Comparison of ENCODE assay signal across 8 mouse cellular contexts in genomic region chr6:142507785-142508162, GRCm38 (mm10). TPM values are rescaled to one million over a fixed set of nuclear protein-coding genes. Genes with fewer than 3 reads are reported as not detected.
DNase-seq lines count a peak whose midpoint lies in the region; ATAC-seq and TF ChIP-seq lines count a peak whose summit lies in the region.

Gene Ldhb (minus strand): TSS chr6:142507957.

- peak within 1 kb of the TSS; percentile 87 for H3K4me3 ChIP-seq in ES-Bruce4 (ENCODE audit: low read depth, low read length)
- H3K4me3 ChIP-seq in forebrain, embryonic 15.5 days = peak within 1 kb of the TSS; percentile 72
- peak within 1 kb of the TSS; percentile 47 for H3K4me3 ChIP-seq in liver, embryonic 13.5 days (replicated peaks)

- peak; percentile 94 for TF ChIP-seq POLR2A in ES-Bruce4 (IDR thresholded peaks at IDR 0.05; ENCODE audit: insufficient read depth, low read length)

- H3K4me1 ChIP-seq in ES-Bruce4 (ENCODE audit: control insufficient read depth, insufficient read depth, low read length) = no peaks in the 10 kb centered on the region
- H3K4me1 ChIP-seq in forebrain, embryonic 15.5 days = peaks cover 30% of the 10 kb centered on the region
- H3K4me1 ChIP-seq in liver, embryonic 13.5 days (replicated peaks) = peaks cover 6% of the 10 kb centered on the region; the same call in 1 of the 2 replicates

- intact Hi-C loops in heart, postnatal 10 days (cut with DNase I) = loop anchor here (2.0 kb wide), 1 partner anchor 19 kb away; no protein-coding TSS in a partner anchor

- peaks cover 8% of the 10 kb centered on the region; the same call in 1 of the 2 replicates for H3K36me3 ChIP-seq in ES-Bruce4 (ENCODE audit: control insufficient read depth, insufficient read depth, low read length, poor library complexity, severe bottlenecking)
- H3K36me3 ChIP-seq in forebrain, embryonic 15.5 days = no peaks in the 10 kb centered on the region
- H3K36me3 ChIP-seq in liver, embryonic 13.5 days = no peaks in the 10 kb centered on the region

- no peaks in the 10 kb centered on the region for H3K9me3 ChIP-seq in ES-Bruce4 (replicated peaks; ENCODE audit: control insufficient read depth, insufficient read depth, low read length, poor library complexity, severe bottlenecking)
- no peaks in the 10 kb centered on the region for H3K9me3 ChIP-seq in forebrain, embryonic 15.5 days
- H3K9me3 ChIP-seq in liver, embryonic 13.5 days (replicated peaks) = no peaks in the 10 kb centered on the region

- peak; percentile 99 for ATAC-seq in forebrain, embryonic 15.5 days (replicated peaks)
- ATAC-seq in liver, embryonic 13.5 days (ENCODE audit: low read depth) = peak; percentile 80

- peak within 1 kb of the TSS; percentile 55 for H3K27ac ChIP-seq in ES-Bruce4 (ENCODE audit: insufficient read depth, low read length)
- peak within 1 kb of the TSS; percentile 74 for H3K27ac ChIP-seq in forebrain, embryonic 15.5 days (replicated peaks)
- no peak within 1 kb of the TSS for H3K27ac ChIP-seq in liver, embryonic 13.5 days

- TF ChIP-seq CTCF in ES-Bruce4 (IDR thresholded peaks at IDR 0.05; ENCODE audit: low read depth, low read length) = no peak

- DNase-seq in cerebellum, adult 11 months = peak; percentile 83
- DNase-seq in heart, postnatal 10 days = peak; percentile 91 to 94
- DNase-seq in kidney, postnatal 36 days = peak; percentile 94 to 98
- DNase-seq in liver, embryonic 13.5 days = peak; percentile 23
- DNase-seq in naive thymus-derived CD4-positive, alpha-beta T cell, adult 2 months (ENCODE audit: low read depth) = peak; percentile 87
- peak; percentile 94 for DNase-seq in telencephalon, adult 2 months (ENCODE audit: low read depth, low spot score)

- H3K9ac ChIP-seq in ES-Bruce4 (ENCODE audit: low read depth, poor library complexity, severe bottlenecking) = peak within 1 kb of the TSS; percentile 25
- H3K9ac ChIP-seq in forebrain, embryonic 15.5 days (replicated peaks) = peak within 1 kb of the TSS; percentile 71
- peak within 1 kb of the TSS; percentile 8 for H3K9ac ChIP-seq in liver, embryonic 13.5 days

- under 1% methylated on average over 18 of the region's 19 CpGs for WGBS in forebrain, embryonic 15.5 days
- WGBS in liver, embryonic 13.5 days (ENCODE audit: insufficient replicate concordance) = under 1% methylated on average over 19 of the region's 19 CpGs

- no peaks in the 10 kb centered on the region for H3K27me3 ChIP-seq in ES-Bruce4 (ENCODE audit: control insufficient read depth, insufficient read depth, low read length, poor library complexity, severe bottlenecking)
- H3K27me3 ChIP-seq in forebrain, embryonic 15.5 days = peaks cover 9% of the 10 kb centered on the region; the same call in 1 of the 2 replicates
- peaks cover 36% of the 10 kb centered on the region for H3K27me3 ChIP-seq in liver, embryonic 13.5 days

- peak within 1 kb of the TSS; percentile 80 for H3K4me2 ChIP-seq in forebrain, embryonic 15.5 days (replicated peaks)
- H3K4me2 ChIP-seq in liver, embryonic 13.5 days = peak within 1 kb of the TSS; percentile 64

- peak; percentile 95 for TF ChIP-seq EP300 in ES-Bruce4 (IDR thresholded peaks at IDR 0.05; ENCODE audit: insufficient read depth, low read depth, low read length)

RNA-seq across cellular contexts. Expression of gene Ldhb, which starts in this region (rescaled TPM):
- 661 and 669 TPM in 2 replicates for polyA plus RNA-seq in ES-Bruce4 (2011; ENCODE audit: insufficient read depth, insufficient read length, low read depth, missing spikeins)
- 488 and 489 TPM in 2 replicates for polyA plus RNA-seq in forebrain, embryonic 15.5 days (2015; fragmentation: Nextera tagmentation; extraction: Ambion mirVana)
- total RNA-seq in heart, postnatal 10 days (2021) = 1,000 to 10,000 TPM; 1,648 to 1,721 TPM
- polyA plus RNA-seq in liver, embryonic 13.5 days (2015; fragmentation: Nextera tagmentation; extraction: Ambion mirVana) = 41.0 and 43.0 TPM in 2 replicates

Comparison
In these comparisons a context has a peak if more than half of its experiments do, and no peak if none do; other contexts are left out.
1. RNA of gene Ldhb (polyA plus RNA-seq): 661 to 669 TPM in ES-Bruce4 and 488 to 489 TPM in forebrain, embryonic 15.5 days; 41.0 to 43.0 TPM in liver, embryonic 13.5 days; every median in the first group is over 10 times any median in the second.
2. H3K9ac ChIP-seq: peak in every context shown above with its lines; median percentile 71 in forebrain, embryonic 15.5 days; 25 in ES-Bruce4; 8 in liver, embryonic 13.5 days.
3. DNase-seq: peak in every context shown above with its lines; median percentile 96 in kidney, postnatal 36 days; 94 in telencephalon, adult 2 months; 92 in heart, postnatal 10 days; 87 in naive thymus-derived CD4-positive, alpha-beta T cell, adult 2 months; 83 in cerebellum, adult 11 months; 23 in liver, embryonic 13.5 days.
4. Peak in every context shown above with its lines, with median percentiles within 50 percentile points of each other: H3K4me3 ChIP-seq.